Mouse (Mus musculus): ENCODE results near the gene Rtkn. TPM values are rescaled to one million over a fixed set of nuclear protein-coding genes. Genes with fewer than 3 reads are reported as not detected.

The Rtkn gene
- polyA plus RNA-seq, 1 experiment from 2014 or later = 46.7 TPM

GRCm38 (mm10) chr6:83118825-83119733 lies 16.2 kb upstream of the Rtkn start:
- Histone ChIP-seq H3K4me2 (no peak overlapping the region), H3K27ac (peak overlapping the region; percentile 51; the same call in 1 of the 2 replicates)
- 77% methylated on average over 14 of the region's 14 CpGs for WGBS

DNA sequence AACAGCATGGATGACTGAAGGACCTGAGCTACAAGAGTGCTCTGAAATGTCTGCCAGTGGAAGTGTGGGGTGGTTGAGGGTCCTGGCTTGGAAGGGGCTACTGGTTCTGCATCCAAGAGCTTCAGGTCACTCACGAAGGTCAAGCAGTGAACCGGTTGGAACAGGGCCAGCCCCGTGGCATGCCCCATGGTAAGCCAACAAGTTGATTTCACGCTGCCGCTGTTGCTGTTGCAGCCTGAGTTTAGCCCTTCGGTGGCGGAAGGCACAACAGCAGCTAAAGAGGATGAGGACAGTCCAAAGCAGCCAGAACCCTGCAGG lies 15.6 kb upstream of the Rtkn start:
- H3K9ac ChIP-seq = peak overlapping the region; percentile 92

More at GRCm38 (mm10) chr6:83118825-83119733, 16.2 kb upstream of the Rtkn start:
- no peaks in the 10 kb centered on the region for H3K27me3 ChIP-seq
- no peak for ATAC-seq (ENCODE audit: insufficient number of reproducible peaks, insufficient read depth, low FRiP score, low TSS enrichment, low read depth)
- peaks cover 33% of the 10 kb centered on the region for H3K36me3 ChIP-seq
- peaks cover 66% of the 10 kb centered on the region for H3K4me1 ChIP-seq
- no peaks in the 10 kb centered on the region for H3K9me3 ChIP-seq
- H3K9ac ChIP-seq = peak overlapping the region; percentile 92
- 0 out of 2 replicates have a peak overlapping the region, but pooled peaks have one; percentile 80 for H3K4me3 ChIP-seq

GRCm38 (mm10) chr6:83120930-83121862 lies 14.1 kb upstream of the Rtkn start, which contains the start of gene Wbp1:
TSS of gene Wbp1 (minus strand) at chr6:83121559.
- peak within 1 kb of the TSS; percentile 83 for H3K4me2 ChIP-seq
- peak within 1 kb of the TSS; percentile 92 for H3K9ac ChIP-seq
- H3K9me3 ChIP-seq = no peaks in the 10 kb centered on the region
- H3K27me3 ChIP-seq = no peaks in the 10 kb centered on the region
- peak; percentile 93 for ATAC-seq (ENCODE audit: insufficient number of reproducible peaks, insufficient read depth, low FRiP score, low TSS enrichment, low read depth)
- H3K4me3 ChIP-seq = peak within 1 kb of the TSS; percentile 80
- H3K4me1 ChIP-seq = peaks cover 65% of the 10 kb centered on the region
- peaks cover 33% of the 10 kb centered on the region for H3K36me3 ChIP-seq
- WGBS = under 1% methylated on average over 38 of the region's 38 CpGs
- H3K27ac ChIP-seq = peak within 1 kb of the TSS; percentile 100

More for the DNA sequence above, 15.6 kb upstream of the Rtkn start:
- peaks cover 67% of the 10 kb centered on the region for H3K4me1 ChIP-seq
- 70% methylated on average over 7 of the region's 7 CpGs for WGBS
- peaks cover 33% of the 10 kb centered on the region for H3K36me3 ChIP-seq
- H3K4me3 ChIP-seq = peak overlapping the region; percentile 80
- H3K4me2 ChIP-seq = peak overlapping the region; percentile 83
- H3K27ac ChIP-seq = 0 out of 2 replicates have a peak overlapping the region, but pooled peaks have one; percentile 51
- no peaks in the 10 kb centered on the region for H3K27me3 ChIP-seq
- no peak for ATAC-seq (ENCODE audit: insufficient number of reproducible peaks, insufficient read depth, low FRiP score, low TSS enrichment, low read depth)
- no peaks in the 10 kb centered on the region for H3K9me3 ChIP-seq

DNA sequence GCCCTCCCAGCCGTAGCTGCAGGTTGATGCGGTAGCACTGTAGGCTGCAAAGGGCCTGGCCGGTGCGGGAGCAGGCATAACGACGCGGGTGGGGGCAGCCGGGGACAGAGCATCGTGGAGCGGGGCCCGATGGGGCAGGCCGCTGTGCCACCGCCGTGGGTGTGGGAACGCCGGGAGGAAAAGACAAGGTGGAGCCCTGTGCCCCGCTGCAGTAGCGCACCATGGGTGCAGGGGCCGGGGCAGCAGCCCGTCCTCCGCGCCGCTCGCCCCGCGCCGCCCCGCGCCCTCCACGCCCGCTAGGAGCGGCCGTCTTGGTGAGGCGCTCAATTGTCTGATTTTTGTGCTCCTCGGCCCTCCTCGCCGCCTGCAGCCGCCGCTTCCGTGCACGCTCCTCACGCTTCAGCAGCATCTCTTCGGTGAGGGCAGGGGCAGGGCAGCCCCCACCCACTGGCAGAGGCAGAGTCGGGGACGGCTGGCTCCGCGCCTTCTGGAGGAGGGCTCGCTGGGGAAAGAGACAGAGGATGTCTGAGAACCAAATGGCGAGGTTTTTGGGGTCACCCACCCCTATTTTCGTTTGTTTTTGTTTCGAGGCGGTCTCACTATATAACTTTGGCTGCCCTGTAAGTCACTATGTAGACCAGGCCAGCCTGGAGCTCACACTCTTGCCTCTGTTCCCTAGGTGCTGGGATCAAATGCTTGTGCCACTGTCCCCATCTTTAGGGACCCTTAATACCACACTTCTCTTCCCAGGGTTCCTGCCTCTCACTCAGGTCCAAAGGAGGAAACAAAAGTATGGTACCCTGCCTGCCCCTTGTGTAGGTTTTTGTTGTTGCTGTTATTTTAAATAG lies 13.2 kb upstream of the Rtkn start:
- Histone ChIP-seq H3K27me3 (no peaks in the 10 kb centered on the region), H3K9ac (peak overlapping the region; percentile 89), H3K4me1 (peaks cover 56% of the 10 kb centered on the region), H3K4me2 (peak overlapping the region; percentile 83), H3K27ac (peak overlapping the region; percentile 100), H3K9me3 (no peaks in the 10 kb centered on the region), H3K4me3 (peak overlapping the region; percentile 80), H3K36me3 (peaks cover 28% of the 10 kb centered on the region)
- ATAC-seq (ENCODE audit: insufficient number of reproducible peaks, insufficient read depth, low FRiP score, low TSS enrichment, low read depth) = peak; percentile 6; the same call in 1 of the 2 replicates
- 2% methylated on average over 47 of the region's 52 CpGs for WGBS

DNA sequence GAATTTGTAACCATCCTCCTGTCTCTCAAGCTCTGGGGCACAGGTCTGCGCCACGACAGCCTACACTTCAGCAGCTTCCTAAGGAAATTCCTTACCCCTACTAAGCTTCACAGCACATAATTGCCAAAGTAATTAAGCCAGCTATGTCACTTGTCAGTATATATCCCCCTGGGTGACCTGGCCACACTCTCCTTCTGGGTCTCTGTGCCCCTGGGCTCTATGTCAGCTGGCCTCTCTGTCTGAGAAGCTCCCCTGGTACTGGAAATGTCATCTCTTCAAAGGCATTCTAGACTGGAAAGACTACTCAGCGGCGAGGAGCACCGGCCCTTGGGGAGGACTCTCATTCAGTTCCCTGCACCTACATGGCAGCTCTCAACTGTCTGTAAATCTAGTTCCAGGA lies 12.3 kb upstream of the Rtkn start:
- H3K27me3 ChIP-seq = no peaks in the 10 kb centered on the region
- ATAC-seq (ENCODE audit: insufficient number of reproducible peaks, insufficient read depth, low FRiP score, low TSS enrichment, low read depth) = no peak
- 67% methylated on average over 5 of the region's 5 CpGs for WGBS
- no peaks in the 10 kb centered on the region for H3K9me3 ChIP-seq
- peak overlapping the region; percentile 80 for H3K4me3 ChIP-seq
- H3K4me1 ChIP-seq = peaks cover 51% of the 10 kb centered on the region
- peak overlapping the region; percentile 100 for H3K27ac ChIP-seq
- peak overlapping the region; percentile 89 for H3K9ac ChIP-seq
- H3K4me2 ChIP-seq = peak overlapping the region; percentile 83
- peaks cover 19% of the 10 kb centered on the region for H3K36me3 ChIP-seq

GRCm38 (mm10) chr6:83124851-83125312 lies 10.4 kb upstream of the Rtkn start:
- peak overlapping the region; percentile 64; the same call in 1 of the 2 replicates for H3K27ac ChIP-seq
- H3K9me3 ChIP-seq = no peaks in the 10 kb centered on the region
- H3K4me1 ChIP-seq = peaks cover 34% of the 10 kb centered on the region
- H3K9ac ChIP-seq = peak overlapping the region; percentile 83
- peak overlapping the region; percentile 81 for H3K4me3 ChIP-seq
- H3K27me3 ChIP-seq = no peaks in the 10 kb centered on the region
- WGBS = under 1% methylated on average over 30 of the region's 30 CpGs
- peaks cover under 1% of the 10 kb centered on the region; the same call in 1 of the 2 replicates for H3K36me3 ChIP-seq
- peak overlapping the region; percentile 83 for H3K4me2 ChIP-seq
- no peak for ATAC-seq (ENCODE audit: insufficient number of reproducible peaks, insufficient read depth, low FRiP score, low TSS enrichment, low read depth)

- 22% methylated on average over 5 of the region's 5 CpGs for WGBS
- Histone ChIP-seq H3K27me3 (no peaks in the 10 kb centered on the region), H3K9me3 (no peaks in the 10 kb centered on the region), H3K36me3 (no peaks in the 10 kb centered on the region), H3K4me1 (peaks cover 30% of the 10 kb centered on the region), H3K27ac (peak within 1 kb of the TSS; percentile 64; the same call in 1 of the 2 replicates), H3K4me2 (peak within 1 kb of the TSS; percentile 83), H3K9ac (peak within 1 kb of the TSS; percentile 83), H3K4me3 (peak within 1 kb of the TSS; percentile 81)
- ATAC-seq (ENCODE audit: insufficient number of reproducible peaks, insufficient read depth, low FRiP score, low TSS enrichment, low read depth) = no peak
Measured at GRCm38 (mm10) chr6:83125331-83125730, 9.9 kb upstream of the Rtkn start, which contains the start of gene Ino80b. TSS of gene Ino80b (minus strand) at chr6:83125431.

DNA sequence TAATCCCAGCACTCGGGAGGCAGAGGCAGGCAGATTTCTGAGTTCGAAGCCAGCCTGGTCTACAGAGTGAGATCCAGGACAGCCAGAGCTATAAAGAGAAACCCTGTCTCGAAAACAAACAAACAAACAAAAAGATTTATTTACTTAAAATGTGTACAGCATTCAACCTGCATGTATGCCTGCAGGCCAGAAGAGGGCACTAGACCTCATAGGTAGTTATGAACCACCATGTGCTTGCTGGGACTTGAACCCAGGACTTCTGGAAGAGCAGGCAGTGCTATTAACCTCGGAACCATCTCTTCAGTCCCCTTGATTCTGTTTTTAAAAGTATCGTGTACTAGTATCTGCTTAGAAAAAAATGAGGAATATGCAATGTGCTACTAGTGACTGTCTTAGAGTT lies 7.8 kb upstream of the Rtkn start:
- Histone ChIP-seq H3K27me3 (no peaks in the 10 kb centered on the region), H3K9ac (no peak overlapping the region), H3K4me1 (peaks cover 26% of the 10 kb centered on the region), H3K36me3 (no peaks in the 10 kb centered on the region), H3K4me3 (no peak overlapping the region), H3K4me2 (no peak overlapping the region), H3K9me3 (no peaks in the 10 kb centered on the region), H3K27ac (no peak overlapping the region)
- no peak for ATAC-seq (ENCODE audit: insufficient number of reproducible peaks, insufficient read depth, low FRiP score, low TSS enrichment, low read depth)
- 90% methylated on average over 5 of the region's 5 CpGs for WGBS

DNA sequence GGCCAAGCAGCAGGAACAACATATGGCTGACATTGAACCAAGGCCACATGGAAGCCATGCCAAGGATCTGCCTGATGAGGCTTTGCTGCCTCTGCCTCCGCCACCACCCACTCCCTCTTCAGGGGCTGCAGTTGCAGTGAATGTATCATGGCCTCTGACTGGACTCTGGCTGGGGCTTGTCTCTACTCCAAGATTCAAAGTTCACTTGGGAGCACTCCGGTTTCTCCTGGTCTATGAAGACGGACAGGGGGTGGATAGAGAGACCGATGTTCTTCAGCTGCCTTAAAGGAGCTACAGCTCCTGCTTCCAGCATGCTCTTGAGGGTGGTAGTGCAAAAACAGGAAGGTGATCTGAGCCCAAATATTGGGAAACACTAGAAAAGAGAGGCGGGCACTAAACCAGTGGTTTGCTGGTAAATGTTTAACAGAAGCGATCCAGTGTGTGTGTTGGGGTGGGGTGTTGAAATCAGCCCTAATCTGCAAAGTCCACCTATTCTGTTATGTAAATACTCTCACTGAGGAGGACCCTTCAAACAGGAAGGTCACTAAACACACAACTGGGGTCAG lies 3.7 kb upstream of the Rtkn start:
- Histone ChIP-seq H3K4me3 (no peak overlapping the region), H3K27me3 (no peaks in the 10 kb centered on the region), H3K4me1 (peaks cover 18% of the 10 kb centered on the region), H3K9me3 (no peaks in the 10 kb centered on the region), H3K9ac (no peak overlapping the region), H3K4me2 (no peak overlapping the region), H3K27ac (no peak overlapping the region), H3K36me3 (no peaks in the 10 kb centered on the region)
- no peak for ATAC-seq (ENCODE audit: insufficient number of reproducible peaks, insufficient read depth, low FRiP score, low TSS enrichment, low read depth)
- WGBS = 79% methylated on average over 6 of the region's 6 CpGs

- no peaks in the 10 kb centered on the region for H3K27me3 ChIP-seq
- no peak overlapping the region for H3K27ac ChIP-seq
- no peak overlapping the region for H3K4me3 ChIP-seq
- ATAC-seq (ENCODE audit: insufficient number of reproducible peaks, insufficient read depth, low FRiP score, low TSS enrichment, low read depth) = no peak
- 86% methylated on average over 9 of the region's 9 CpGs for WGBS
- no peaks in the 10 kb centered on the region for H3K9me3 ChIP-seq
- peaks cover 20% of the 10 kb centered on the region for H3K4me1 ChIP-seq
- H3K36me3 ChIP-seq = no peaks in the 10 kb centered on the region
- H3K4me2 ChIP-seq = no peak overlapping the region
- H3K9ac ChIP-seq = no peak overlapping the region
Measured at GRCm38 (mm10) chr6:83132176-83132919, 2.9 kb upstream of the Rtkn start.

All from embryonic facial prominence, embryonic 13.5 days (tissue).